In genomic region chr7:141815361-141815760, GRCm38 (mm10) we compare ENCODE assay signal across 28 mouse cellular contexts. TPM values are rescaled to one million over a fixed set of nuclear protein-coding genes. Genes with fewer than 3 reads are reported as not detected.
DNase-seq lines count a peak whose midpoint lies in the region; ATAC-seq and TF ChIP-seq lines count a peak whose summit lies in the region.
"Had no signal": no experiment of that assay in that cellular context is flagged by ENCODE, and none has a peak within 500 bp of the region (broad histone marks: within the 10 kb centered on the region; RNA-seq: fewer than 3 reads in every experiment).

No protein-coding gene starts in this region.

- no peak overlapping the region for H3K4me2 ChIP-seq in hindbrain, postnatal 0 days (ENCODE audit: low read depth, low read length)
- no peak overlapping the region for H3K4me2 ChIP-seq in hindbrain, embryonic 13.5 days
- H3K4me2 ChIP-seq: embryonic facial prominence, embryonic 12.5 days; forebrain, embryonic 13.5 days; heart, embryonic 12.5 days; lung, embryonic 14.5 days; stomach, embryonic 15.5 days had no signal

- H3K9me3 ChIP-seq in hindbrain, postnatal 0 days (ENCODE audit: low read length) = no peaks in the 10 kb centered on the region
- no peaks in the 10 kb centered on the region for H3K9me3 ChIP-seq in hindbrain, embryonic 13.5 days
- H3K9me3 ChIP-seq: embryonic facial prominence, embryonic 12.5 days; forebrain, embryonic 13.5 days; heart, embryonic 12.5 days; stomach, embryonic 15.5 days had no signal

- no peaks in the 10 kb centered on the region; the same call in 1 of the 2 replicates for H3K4me1 ChIP-seq in hindbrain, postnatal 0 days (ENCODE audit: insufficient read depth, low read length)
- peaks cover 19% of the 10 kb centered on the region for H3K4me1 ChIP-seq in hindbrain, embryonic 13.5 days (replicated peaks)
- H3K4me1 ChIP-seq: heart, embryonic 12.5 days had no signal

- H3K9ac ChIP-seq in hindbrain, postnatal 0 days (replicated peaks; ENCODE audit: low read length) = no peak overlapping the region
- H3K9ac ChIP-seq in hindbrain, embryonic 13.5 days = no peak overlapping the region
- H3K9ac ChIP-seq: embryonic facial prominence, embryonic 12.5 days; forebrain, embryonic 13.5 days; heart, embryonic 12.5 days; liver, embryonic 14.5 days; lung, embryonic 14.5 days; stomach, embryonic 15.5 days had no signal

- TF ChIP-seq CTCF in hindbrain, postnatal 0 days (IDR thresholded peaks at IDR 0.05; ENCODE audit: low read depth) = no peak

- H3K27me3 ChIP-seq in hindbrain, postnatal 0 days (ENCODE audit: insufficient read depth, low read length) = no peaks in the 10 kb centered on the region
- H3K27me3 ChIP-seq in hindbrain, embryonic 13.5 days = no peaks in the 10 kb centered on the region
- H3K27me3 ChIP-seq: embryonic facial prominence, embryonic 12.5 days; forebrain, embryonic 13.5 days; heart, embryonic 12.5 days; stomach, embryonic 15.5 days had no signal

- H3K27ac ChIP-seq in hindbrain, postnatal 0 days = no peak overlapping the region
- no peak overlapping the region for H3K27ac ChIP-seq in hindbrain, embryonic 13.5 days
- H3K27ac ChIP-seq: embryonic facial prominence, embryonic 12.5 days; forebrain, embryonic 13.5 days; liver, embryonic 14.5 days; stomach, embryonic 15.5 days had no signal

- no peak for ATAC-seq in hindbrain, postnatal 0 days
- ATAC-seq in hindbrain, embryonic 13.5 days (ENCODE audit: low FRiP score) = no peak
- ATAC-seq: forebrain, embryonic 13.5 days; inflammation-experienced regulatory T-cells, adult 6 months had no signal

- DNase-seq in cerebellum, adult 11-12 months = peak; percentile 20
- DNase-seq in cerebellum, adult 11 months = no peak
- DNase-seq in hindbrain, postnatal 0 days (ENCODE audit: low spot score) = peak; percentile 5
- DNase-seq in 3134 (ENCODE audit: extremely low read depth, insufficient read length, low spot score) = peak; percentile 41
- peak; percentile 50 to 69 for DNase-seq in cerebellum, postnatal 14 days
- DNase-seq in spleen, postnatal 36 days (ENCODE audit: low spot score in 2 of 2) = no peak
- DNase-seq: adrenal gland, postnatal 14 days; heart, adult 18-20 months; heart, postnatal 10 days; kidney, adult 2 months; kidney, postnatal 25 days; layer of hippocampus, postnatal 36 days; lung, embryonic 14.5 days; midbrain, embryonic 14.5 days; thymus, postnatal 36 days had no signal

- no peaks in the 10 kb centered on the region for H3K36me3 ChIP-seq in hindbrain, postnatal 0 days (ENCODE audit: insufficient read depth, low read length)
- no peaks in the 10 kb centered on the region for H3K36me3 ChIP-seq in hindbrain, embryonic 13.5 days
- H3K36me3 ChIP-seq: embryonic facial prominence, embryonic 12.5 days; heart, embryonic 12.5 days; stomach, embryonic 15.5 days had no signal

- WGBS in hindbrain, postnatal 0 days = 58% methylated on average over 4 of the region's 4 CpGs
- WGBS in hindbrain, embryonic 13.5 days = 85% methylated on average over 4 of the region's 4 CpGs

- H3K4me3 ChIP-seq in hindbrain, postnatal 0 days (ENCODE audit: low read length) = no peak overlapping the region
- no peak overlapping the region for H3K4me3 ChIP-seq in hindbrain, embryonic 13.5 days
- H3K4me3 ChIP-seq: embryonic facial prominence, embryonic 12.5 days; forebrain, embryonic 13.5 days; heart, embryonic 12.5 days; stomach, embryonic 15.5 days had no signal

RNA-seq across cellular contexts. Expression of gene Muc5b, which starts 23.5 kb away (rescaled TPM):
- total RNA-seq in hindbrain, postnatal 0 days (2014; rRNA removed) = not detected in 2 replicates
- 0.03 TPM in 2 replicates for polyA plus RNA-seq in hindbrain, postnatal 0 days (2015; fragmentation: Nextera tagmentation; extraction: Ambion mirVana)
- 0.04 and 0.05 TPM in 2 replicates for polyA plus RNA-seq in hindbrain, embryonic 13.5 days (2015; fragmentation: Nextera tagmentation; extraction: Ambion mirVana)
- total RNA-seq: adrenal gland, postnatal 14 days; gastrocnemius, adult 8-10 months; layer of hippocampus, adult 8-10 months; layer of hippocampus, postnatal 36 days; left cerebral cortex, postnatal 14 days; megakaryocyte-erythroid progenitor cell, adult 5-6 weeks had no signal
- polyA plus RNA-seq: inflammation-experienced regulatory T-cells, adult 6 months; kidney, adult 2 months; liver, embryonic 14.5 days; neural tube, embryonic 11.5 days had no signal

RNA-seq across cellular contexts. Expression of gene Muc5ac, which starts 26.6 kb away (rescaled TPM):
- total RNA-seq in hindbrain, postnatal 0 days (2014; rRNA removed) = not detected in 2 replicates
- polyA plus RNA-seq in hindbrain, postnatal 0 days (2015; fragmentation: Nextera tagmentation; extraction: Ambion mirVana) = not detected in 2 replicates
- not detected in 2 replicates for polyA plus RNA-seq in hindbrain, embryonic 13.5 days (2015; fragmentation: Nextera tagmentation; extraction: Ambion mirVana)
- total RNA-seq: adrenal gland, postnatal 14 days; gastrocnemius, adult 8-10 months; heart, postnatal 10 days; layer of hippocampus, postnatal 36 days; left cerebral cortex, postnatal 14 days; megakaryocyte-erythroid progenitor cell, adult 5-6 weeks had no signal
- polyA plus RNA-seq: embryonic facial prominence, embryonic 12.5 days; forebrain, embryonic 13.5 days; heart, embryonic 12.5 days; hindbrain, embryonic 11.5 days; inflammation-experienced regulatory T-cells, adult 6 months; liver, embryonic 14.5 days; midbrain, embryonic 14.5 days; neural tube, embryonic 11.5 days had no signal

Comparison
In these comparisons a context has a peak if more than half of its experiments do, and no peak if none do; other contexts are left out.
1. DNase-seq: peak in cerebellum, adult 11-12 months (single experiment), hindbrain, postnatal 0 days (single experiment), 3134 (single experiment) and cerebellum, postnatal 14 days (2 of 2); none in cerebellum, adult 11 months (single experiment) and spleen, postnatal 36 days (0 of 2).